Mouse (Mus musculus): Measurements from ENCODE around the gene Tead2.

DNA sequence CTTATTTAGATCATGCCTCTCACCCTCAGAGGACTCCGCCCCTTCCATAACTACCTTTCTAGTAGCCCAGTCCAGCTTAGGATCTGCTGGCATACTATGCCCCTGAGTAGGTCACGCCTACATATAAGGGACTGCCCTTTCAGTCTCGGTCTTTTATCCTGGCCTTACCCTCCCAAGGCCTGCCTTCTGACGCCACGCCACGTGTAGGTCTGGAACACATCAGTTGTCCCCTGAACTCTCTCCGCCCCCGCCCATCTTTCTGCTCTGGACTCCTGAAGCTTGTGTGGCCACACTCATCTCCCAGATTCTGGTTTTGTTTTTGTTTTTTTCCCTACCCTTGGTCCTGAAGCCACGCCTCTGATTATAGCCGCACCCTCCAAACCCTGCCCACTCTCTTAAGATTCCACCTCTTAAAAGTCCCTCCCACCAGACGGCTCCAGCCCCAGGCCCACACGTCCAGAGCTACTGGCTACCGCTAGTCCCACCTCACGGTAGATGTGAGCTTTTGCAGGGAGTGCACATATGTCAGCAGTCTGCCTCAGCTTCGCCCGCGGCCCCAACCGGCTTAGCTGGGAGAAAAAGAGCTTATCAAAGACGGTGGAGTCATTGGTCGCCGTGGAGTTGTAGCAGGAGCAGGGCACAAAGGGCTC, 19.5 kb downstream of the Tead2 start:
- no peak for TF ChIP-seq CTCF (IDR thresholded peaks at IDR 0.05; ENCODE audit: borderline replicate concordance, extremely low read depth, insufficient read depth, insufficient read length)
- peak; percentile 23; the same call in 1 of the 2 replicates for TF ChIP-seq POLR2A (IDR thresholded peaks at IDR 0.05; ENCODE audit: borderline replicate concordance, extremely low read depth, insufficient read depth, insufficient read length, poor library complexity, severe bottlenecking)

Measured in brain, embryonic 14.5 days (tissue).